Mouse (Mus musculus): Measurements from ENCODE around the gene Il1rl2. TPM values are rescaled to one million over a fixed set of nuclear protein-coding genes. Genes with fewer than 3 reads are reported as not detected.

Il1rl2 gene
- polyA plus RNA-seq, 1 experiment from 2014 or later, result 4.4 TPM

DNA sequence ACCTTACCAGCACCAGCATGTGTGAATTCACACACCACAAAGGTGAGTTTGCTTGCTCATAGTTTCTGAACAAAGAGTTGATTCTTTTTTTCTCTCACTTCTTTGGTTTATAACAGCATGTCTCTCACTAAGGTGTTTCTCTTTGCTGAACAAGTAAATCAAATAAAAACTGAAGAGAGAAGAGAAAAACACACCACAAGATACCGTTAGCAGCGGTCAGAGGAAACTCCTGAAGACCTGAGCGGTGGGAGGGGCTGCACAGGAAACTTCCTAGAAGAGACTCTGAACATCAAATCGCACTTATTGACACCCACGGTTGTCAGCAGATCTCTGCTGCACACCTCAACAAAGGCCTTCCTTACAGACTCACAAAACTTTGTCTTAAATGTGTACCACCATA, 58.4 kb downstream of the Il1rl2 start:
- WGBS, result 78% methylated on average over 5 of the region's 5 CpGs
- no peak for ATAC-seq
- no peak overlapping the region for H3K9ac ChIP-seq (ENCODE audit: low read depth, low read length)
- no peaks in the 10 kb centered on the region for H3K4me1 ChIP-seq (ENCODE audit: control insufficient read depth, insufficient read depth, low read length)
- H3K27me3 ChIP-seq (replicated peaks; ENCODE audit: control insufficient read depth, insufficient read depth, low read length), result no peaks in the 10 kb centered on the region
- H3K36me3 ChIP-seq (ENCODE audit: control insufficient read depth, insufficient read depth, low read length), result no peaks in the 10 kb centered on the region
- no peak overlapping the region for H3K27ac ChIP-seq (ENCODE audit: low read length)
- H3K4me2 ChIP-seq (ENCODE audit: low read depth, low read length), result no peak overlapping the region
- H3K4me3 ChIP-seq (ENCODE audit: low read length), result no peak overlapping the region
- no peaks in the 10 kb centered on the region for H3K9me3 ChIP-seq (ENCODE audit: control insufficient read depth, low read length)

DNA sequence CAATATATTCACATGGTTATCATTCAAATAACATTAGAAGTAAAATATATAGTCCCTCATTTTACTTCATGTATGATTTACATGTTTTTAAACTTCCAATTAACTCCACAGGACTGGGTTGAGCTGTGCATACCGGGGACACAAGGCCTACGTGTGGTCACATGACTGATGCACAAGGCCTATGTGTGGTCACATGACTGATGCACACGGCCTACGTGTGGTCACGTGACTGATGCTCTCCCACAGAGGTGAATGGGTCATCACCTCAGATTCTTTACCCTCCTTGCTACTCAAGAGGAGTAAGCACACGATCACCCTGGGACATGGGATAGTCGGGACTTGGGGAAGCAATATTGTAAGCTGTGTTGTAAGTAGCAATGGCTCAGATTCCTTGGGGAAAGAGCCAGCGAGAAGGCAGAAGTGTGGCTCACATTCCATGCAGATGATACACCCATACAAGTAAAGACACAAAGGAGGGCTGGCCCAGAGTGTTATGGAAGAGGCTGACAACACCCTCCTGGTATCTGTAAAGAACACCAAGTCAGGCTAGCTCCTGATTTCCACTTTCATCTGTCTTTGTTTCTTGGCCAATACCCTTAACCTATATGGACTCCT, 60.6 kb downstream of the Il1rl2 start:
- Histone ChIP-seq H3K4me2 (ENCODE audit: low read depth, low read length) (no peak overlapping the region), H3K9ac (ENCODE audit: low read depth, low read length) (no peak overlapping the region), H3K27ac (ENCODE audit: low read length) (no peak overlapping the region), H3K4me3 (ENCODE audit: low read length) (no peak overlapping the region), H3K9me3 (ENCODE audit: control insufficient read depth, low read length) (no peaks in the 10 kb centered on the region), H3K4me1 (ENCODE audit: control insufficient read depth, insufficient read depth, low read length) (no peaks in the 10 kb centered on the region), H3K36me3 (ENCODE audit: control insufficient read depth, insufficient read depth, low read length) (no peaks in the 10 kb centered on the region), H3K27me3 (replicated peaks; ENCODE audit: control insufficient read depth, insufficient read depth, low read length) (no peaks in the 10 kb centered on the region)
- WGBS, result 94% methylated on average over 8 of the region's 8 CpGs
- ATAC-seq, result no peak

DNA sequence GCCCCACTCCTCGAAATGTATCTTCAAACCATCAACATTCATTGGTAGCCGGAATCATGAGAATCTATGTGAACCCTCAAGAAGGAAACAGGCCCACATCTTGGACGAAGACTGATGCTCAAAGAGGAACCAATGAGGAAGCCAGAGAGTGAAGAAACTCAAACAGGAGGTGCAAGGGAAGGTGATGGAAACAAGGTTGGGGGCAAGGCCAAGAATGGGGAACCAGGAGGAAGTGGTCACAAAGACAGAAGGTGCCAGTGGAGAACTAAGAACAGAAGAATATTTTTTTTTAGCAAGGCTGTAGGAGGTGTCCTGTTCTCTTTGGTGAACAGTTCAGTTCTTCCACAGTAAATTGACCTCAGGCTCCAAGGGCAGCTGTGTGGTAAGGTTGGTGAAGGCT, 67.0 kb downstream of the Il1rl2 start:
- Histone ChIP-seq H3K4me2 (ENCODE audit: low read depth, low read length) (no peak overlapping the region), H3K9ac (ENCODE audit: low read depth, low read length) (no peak overlapping the region), H3K36me3 (ENCODE audit: control insufficient read depth, insufficient read depth, low read length) (no peaks in the 10 kb centered on the region), H3K4me3 (ENCODE audit: low read length) (no peak overlapping the region), H3K4me1 (ENCODE audit: control insufficient read depth, insufficient read depth, low read length) (no peaks in the 10 kb centered on the region), H3K9me3 (ENCODE audit: control insufficient read depth, low read length) (no peaks in the 10 kb centered on the region), H3K27me3 (replicated peaks; ENCODE audit: control insufficient read depth, insufficient read depth, low read length) (no peaks in the 10 kb centered on the region), H3K27ac (ENCODE audit: low read length) (no peak overlapping the region)
- WGBS, result 83% methylated on average over 3 of the region's 3 CpGs
- no peak for ATAC-seq

DNA sequence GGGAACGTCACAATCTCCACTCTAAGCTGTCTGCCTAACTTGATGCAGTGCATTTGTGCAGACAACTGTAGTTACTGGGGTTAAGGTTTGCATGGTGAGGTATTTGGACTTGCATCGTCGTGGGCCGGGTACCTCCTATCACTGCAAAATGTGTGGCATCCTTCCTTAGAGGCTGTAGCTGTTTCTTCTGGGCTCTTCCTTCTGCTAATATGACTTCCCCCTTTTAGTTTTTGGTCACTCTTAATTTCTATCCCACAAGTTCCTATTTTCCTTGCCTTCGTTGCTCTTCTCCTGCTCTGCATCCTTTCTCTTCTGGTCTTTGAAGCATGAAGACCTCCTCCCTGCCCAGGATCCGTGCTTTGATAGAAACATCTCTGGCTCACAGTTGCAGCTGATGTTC, 68.1 kb downstream of the Il1rl2 start:
- no peaks in the 10 kb centered on the region for H3K27me3 ChIP-seq (replicated peaks; ENCODE audit: control insufficient read depth, insufficient read depth, low read length)
- no peak overlapping the region for H3K4me2 ChIP-seq (ENCODE audit: low read depth, low read length)
- no peak overlapping the region for H3K27ac ChIP-seq (ENCODE audit: low read length)
- no peak overlapping the region for H3K9ac ChIP-seq (ENCODE audit: low read depth, low read length)
- ATAC-seq, result no peak
- 80% methylated on average over 6 of the region's 6 CpGs for WGBS
- no peak overlapping the region for H3K4me3 ChIP-seq (ENCODE audit: low read length)
- H3K9me3 ChIP-seq (ENCODE audit: control insufficient read depth, low read length), result no peaks in the 10 kb centered on the region
- no peaks in the 10 kb centered on the region for H3K4me1 ChIP-seq (ENCODE audit: control insufficient read depth, insufficient read depth, low read length)
- no peaks in the 10 kb centered on the region for H3K36me3 ChIP-seq (ENCODE audit: control insufficient read depth, insufficient read depth, low read length)

- no peaks in the 10 kb centered on the region for H3K9me3 ChIP-seq (ENCODE audit: control insufficient read depth, low read length)
- H3K4me2 ChIP-seq (ENCODE audit: low read depth, low read length), result no peak overlapping the region
- H3K36me3 ChIP-seq (ENCODE audit: control insufficient read depth, insufficient read depth, low read length), result no peaks in the 10 kb centered on the region
- 86% methylated on average over 7 of the region's 7 CpGs for WGBS
- H3K27me3 ChIP-seq (replicated peaks; ENCODE audit: control insufficient read depth, insufficient read depth, low read length), result no peaks in the 10 kb centered on the region
- no peaks in the 10 kb centered on the region for H3K4me1 ChIP-seq (ENCODE audit: control insufficient read depth, insufficient read depth, low read length)
- H3K27ac ChIP-seq (ENCODE audit: low read length), result no peak overlapping the region
- H3K9ac ChIP-seq (ENCODE audit: low read depth, low read length), result no peak overlapping the region
- no peak for ATAC-seq
- H3K4me3 ChIP-seq (ENCODE audit: low read length), result no peak overlapping the region
These were observed 68.8 kb downstream of the Il1rl2 start for GRCm38 (mm10) chr1:40393214-40393613.

GRCm38 (mm10) chr1:40399639-40400038, 75.2 kb downstream of the Il1rl2 start:
- no peaks in the 10 kb centered on the region for H3K4me1 ChIP-seq (ENCODE audit: control insufficient read depth, insufficient read depth, low read length)
- no peak for ATAC-seq
- no peaks in the 10 kb centered on the region for H3K27me3 ChIP-seq (replicated peaks; ENCODE audit: control insufficient read depth, insufficient read depth, low read length)
- no peak overlapping the region for H3K27ac ChIP-seq (ENCODE audit: low read length)
- H3K36me3 ChIP-seq (ENCODE audit: control insufficient read depth, insufficient read depth, low read length), result no peaks in the 10 kb centered on the region
- H3K9me3 ChIP-seq (ENCODE audit: control insufficient read depth, low read length), result no peaks in the 10 kb centered on the region
- H3K4me3 ChIP-seq (ENCODE audit: low read length), result no peak overlapping the region
- WGBS, result 88% methylated on average over 6 of the region's 6 CpGs
- H3K9ac ChIP-seq (ENCODE audit: low read depth, low read length), result no peak overlapping the region
- no peak overlapping the region for H3K4me2 ChIP-seq (ENCODE audit: low read depth, low read length)

GRCm38 (mm10) chr1:40404682-40405081, 80.3 kb downstream of the Il1rl2 start:
- Histone ChIP-seq H3K9ac (ENCODE audit: low read depth, low read length) (no peak overlapping the region), H3K4me2 (ENCODE audit: low read depth, low read length) (no peak overlapping the region), H3K27me3 (replicated peaks; ENCODE audit: control insufficient read depth, insufficient read depth, low read length) (no peaks in the 10 kb centered on the region), H3K36me3 (ENCODE audit: control insufficient read depth, insufficient read depth, low read length) (no peaks in the 10 kb centered on the region), H3K9me3 (ENCODE audit: control insufficient read depth, low read length) (no peaks in the 10 kb centered on the region), H3K27ac (ENCODE audit: low read length) (no peak overlapping the region), H3K4me3 (ENCODE audit: low read length) (no peak overlapping the region), H3K4me1 (ENCODE audit: control insufficient read depth, insufficient read depth, low read length) (no peaks in the 10 kb centered on the region)
- ATAC-seq, result no peak
- WGBS, result 78% methylated on average over 7 of the region's 7 CpGs

DNA sequence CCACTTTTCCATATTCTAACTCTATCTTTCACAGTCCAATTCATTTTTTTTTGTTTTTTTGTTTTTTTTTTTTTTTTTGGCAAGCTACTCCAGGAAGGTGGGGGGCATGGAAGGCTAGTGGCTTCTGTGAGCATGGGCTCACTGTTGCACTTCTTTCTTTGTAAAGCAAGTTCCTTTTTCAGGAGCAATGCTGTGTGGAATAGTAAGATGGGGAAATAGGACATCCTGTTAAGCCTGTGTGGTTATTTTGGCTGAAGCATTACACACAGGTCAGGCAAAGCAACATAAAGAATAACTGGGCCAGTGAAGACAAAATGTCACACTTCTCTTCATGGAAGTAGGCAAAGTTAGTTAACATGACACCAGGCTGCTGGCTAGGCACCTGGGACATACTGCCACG, 85.5 kb downstream of the Il1rl2 start:
- H3K27me3 ChIP-seq (replicated peaks; ENCODE audit: control insufficient read depth, insufficient read depth, low read length), result no peaks in the 10 kb centered on the region

DNA sequence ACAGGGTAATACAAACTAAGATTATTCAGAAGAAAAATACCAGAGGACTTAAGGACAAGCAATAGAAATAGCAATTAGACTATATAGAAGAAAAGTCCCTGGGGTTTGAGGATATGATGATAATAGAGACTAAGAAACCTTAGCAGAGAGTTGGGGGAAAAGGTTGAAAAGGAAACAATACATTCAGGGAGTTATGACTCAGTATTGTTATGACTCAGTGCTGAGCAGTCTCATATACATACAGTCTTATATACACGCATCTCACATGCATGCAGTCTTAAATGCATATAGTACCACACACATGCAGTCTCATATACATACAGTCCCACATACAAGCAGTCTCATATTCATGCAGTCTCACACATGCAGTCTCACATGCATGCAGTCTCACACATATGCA, 88.6 kb downstream of the Il1rl2 start:
- Histone ChIP-seq H3K27ac (ENCODE audit: low read length) (no peak overlapping the region), H3K4me1 (ENCODE audit: control insufficient read depth, insufficient read depth, low read length) (no peaks in the 10 kb centered on the region), H3K9me3 (ENCODE audit: control insufficient read depth, low read length) (no peaks in the 10 kb centered on the region), H3K4me2 (ENCODE audit: low read depth, low read length) (no peak overlapping the region), H3K4me3 (ENCODE audit: low read length) (no peak overlapping the region), H3K9ac (ENCODE audit: low read depth, low read length) (no peak overlapping the region), H3K36me3 (ENCODE audit: control insufficient read depth, insufficient read depth, low read length) (no peaks in the 10 kb centered on the region), H3K27me3 (replicated peaks; ENCODE audit: control insufficient read depth, insufficient read depth, low read length) (no peaks in the 10 kb centered on the region)
- 89% methylated on average over 1 of the region's 1 CpGs for WGBS
- ATAC-seq, result no peak

More for the DNA sequence above, 85.5 kb downstream of the Il1rl2 start:
- 59% methylated on average over 1 of the region's 1 CpGs for WGBS
- Histone ChIP-seq H3K4me3 (ENCODE audit: low read length) (no peak overlapping the region), H3K27ac (ENCODE audit: low read length) (no peak overlapping the region), H3K9ac (ENCODE audit: low read depth, low read length) (no peak overlapping the region), H3K4me1 (ENCODE audit: control insufficient read depth, insufficient read depth, low read length) (no peaks in the 10 kb centered on the region), H3K4me2 (ENCODE audit: low read depth, low read length) (no peak overlapping the region), H3K36me3 (ENCODE audit: control insufficient read depth, insufficient read depth, low read length) (no peaks in the 10 kb centered on the region), H3K9me3 (ENCODE audit: control insufficient read depth, low read length) (no peaks in the 10 kb centered on the region)
- ATAC-seq, result no peak

DNA sequence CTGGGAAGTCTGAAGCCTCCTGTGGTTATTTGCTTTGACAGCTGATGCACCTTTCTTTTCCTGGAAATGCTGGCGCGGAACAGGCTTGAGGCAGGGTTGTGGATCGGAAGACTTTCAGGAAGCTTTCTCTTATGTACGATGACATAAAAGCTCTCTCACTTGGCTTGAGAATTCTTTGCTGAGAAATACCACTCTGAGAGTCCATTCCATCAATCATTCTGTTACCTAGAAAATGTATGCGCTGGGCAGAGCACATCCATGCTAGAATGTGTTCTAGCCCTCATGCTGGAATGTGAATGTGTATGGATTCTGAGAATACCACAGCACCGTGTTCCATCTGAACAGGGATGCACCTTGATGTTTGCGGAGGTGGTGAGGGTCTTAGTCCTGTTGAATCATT, 89.9 kb downstream of the Il1rl2 start:
- Histone ChIP-seq H3K27me3 (replicated peaks; ENCODE audit: control insufficient read depth, insufficient read depth, low read length) (no peaks in the 10 kb centered on the region), H3K4me2 (ENCODE audit: low read depth, low read length) (no peak overlapping the region), H3K4me1 (ENCODE audit: control insufficient read depth, insufficient read depth, low read length) (no peaks in the 10 kb centered on the region), H3K9me3 (ENCODE audit: control insufficient read depth, low read length) (no peaks in the 10 kb centered on the region), H3K27ac (ENCODE audit: low read length) (no peak overlapping the region), H3K4me3 (ENCODE audit: low read length) (no peak overlapping the region), H3K9ac (ENCODE audit: low read depth, low read length) (no peak overlapping the region), H3K36me3 (ENCODE audit: control insufficient read depth, insufficient read depth, low read length) (no peaks in the 10 kb centered on the region)
- ATAC-seq, result no peak
- WGBS, result 70% methylated on average over 7 of the region's 7 CpGs
